Mouse (Mus musculus): ENCODE data around the gene Igfbp5.

- TF ChIP-seq GATA1 (IDR thresholded peaks at IDR 0.05; ENCODE audit: borderline replicate concordance, low read length) (no peak), FLI1 (IDR thresholded peaks at IDR 0.05; ENCODE audit: low read length) (no peak)
These were observed 6.1 kb downstream of the Igfbp5 start for GRCm38 (mm10) chr1:72868429-72869215.

Measured in megakaryocyte, embryonic 14.5 days (primary cell).